Mouse (Mus musculus) hindbrain, embryonic 11.5 days (tissue): ENCODE data around the gene Cyth2. TPM values are rescaled to one million over a fixed set of nuclear protein-coding genes. Genes with fewer than 3 reads are reported as not detected.

Experiments used
- ATAC-seq: fragments of 200-750 bp; cut with Nextera tagmentation; 2 replicates; pipeline ENCODE4 v1.8.0; 2017; ENCODE audit warnings: mild to moderate bottlenecking, moderate TSS enrichment, moderate library complexity; ENCODE audit not compliant: low FRiP score
- DNase-seq: peaks from one replicate; pipeline ENCODE4 v3.0.0-alpha.2; 2015; ENCODE audit warnings: low spot score
- H3K27ac ChIP-seq: fragments of 300-500 bp; sonication (generic); 2 replicates; pipeline ENCODE4 v1.5.1; 2014; ENCODE audit warnings: mild to moderate bottlenecking, low read depth, low read length
- H3K27me3 ChIP-seq: fragments of 300-500 bp; sonication (generic); 2 replicates; pipeline ENCODE4 v1.6.1; 2014; ENCODE audit warnings: mild to moderate bottlenecking, low read length, moderate library complexity, mixed read lengths; ENCODE audit not compliant: control insufficient read depth, insufficient read depth
- H3K36me3 ChIP-seq: fragments of 300-500 bp; sonication (generic); 2 replicates; pipeline ENCODE4 v1.6.1; 2014; ENCODE audit warnings: mild to moderate bottlenecking, low read length, moderate library complexity, mixed read lengths; ENCODE audit not compliant: control insufficient read depth, insufficient read depth
- H3K4me1 ChIP-seq: fragments of 300-500 bp; sonication (generic); replicated peaks from 2 replicates; pipeline ENCODE4 v1.6.1; 2014; ENCODE audit warnings: low read length, mixed read lengths; ENCODE audit not compliant: control insufficient read depth, insufficient read depth
- H3K4me2 ChIP-seq: fragments of 300-500 bp; sonication (generic); replicated peaks from 2 replicates; pipeline ENCODE4 v1.6.1; 2014; ENCODE audit warnings: mild to moderate bottlenecking, low read depth, low read length
- H3K4me3 ChIP-seq: fragments of 300-500 bp; sonication (generic); 2 replicates; pipeline ENCODE4 v1.5.1; 2014; ENCODE audit warnings: low read depth, low read length
- H3K9ac ChIP-seq: fragments of 300-500 bp; sonication (generic); 2 replicates; pipeline ENCODE4 v1.6.1; 2014; ENCODE audit warnings: low read depth, low read length
- H3K9me3 ChIP-seq: fragments of 300-500 bp; sonication (generic); 2 replicates; pipeline ENCODE4 v1.6.1; 2016; ENCODE audit warnings: low read length; ENCODE audit not compliant: control insufficient read depth
- WGBS: fragments of 180-500 bp; shearing (Covaris S2); extraction: QIAGEN DNeasy Blood & Tissue Kit; methylation state at CpG from one replicate; pipeline ENCODE4 v1.1.7; 2014; 5-methylcytosine and 5-hydroxymethylcytosine counted together
- polyA plus RNA-seq: library from polyadenylated mRNA; unstranded; fragments of >200 nt; fragmentation: Nextera tagmentation; extraction: Ambion mirVana; gene quantifications from 2 replicates; pipeline ENCODE4 v1.2.1, GENCODE M21; 2014

Cyth2 gene
- polyA plus RNA-seq, 1 experiment from 2014 or later = 211 TPM

DNA sequence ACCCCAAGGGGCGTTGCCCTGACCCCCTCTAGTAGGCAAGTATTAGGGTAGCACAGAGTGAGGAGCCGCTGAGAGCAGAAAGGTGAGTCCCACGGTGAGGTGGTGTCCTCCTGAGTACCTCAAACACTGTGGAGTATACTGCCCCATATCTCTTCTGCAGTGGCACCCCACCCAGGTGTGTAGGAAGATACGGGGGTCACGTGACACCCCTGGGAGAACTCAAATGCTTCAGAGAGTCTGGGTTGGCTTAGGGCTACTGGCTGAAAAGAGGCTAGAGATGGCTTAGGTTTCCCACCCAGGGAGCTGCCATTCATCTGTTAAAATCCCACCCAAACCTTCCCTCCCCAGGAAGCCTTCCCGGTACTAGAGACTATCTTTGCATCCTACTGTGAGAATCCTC lies 17.4 kb downstream of the Cyth2 start:
- H3K27ac ChIP-seq = no peak overlapping the region
- no peak for DNase-seq
- no peak overlapping the region for H3K9ac ChIP-seq
- WGBS = 40% methylated on average over 6 of the region's 6 CpGs
- no peak for ATAC-seq
- H3K4me2 ChIP-seq = 0 out of 2 replicates have a peak overlapping the region, but pooled peaks have one; percentile 63
- peaks cover 29% of the 10 kb centered on the region for H3K27me3 ChIP-seq
- H3K36me3 ChIP-seq = 0 out of 2 replicates have a peak, but pooled peaks cover 5% of the 10 kb centered on the region
- peaks cover 9% of the 10 kb centered on the region for H3K4me1 ChIP-seq
- no peaks in the 10 kb centered on the region for H3K9me3 ChIP-seq
- no peak overlapping the region for H3K4me3 ChIP-seq

DNA sequence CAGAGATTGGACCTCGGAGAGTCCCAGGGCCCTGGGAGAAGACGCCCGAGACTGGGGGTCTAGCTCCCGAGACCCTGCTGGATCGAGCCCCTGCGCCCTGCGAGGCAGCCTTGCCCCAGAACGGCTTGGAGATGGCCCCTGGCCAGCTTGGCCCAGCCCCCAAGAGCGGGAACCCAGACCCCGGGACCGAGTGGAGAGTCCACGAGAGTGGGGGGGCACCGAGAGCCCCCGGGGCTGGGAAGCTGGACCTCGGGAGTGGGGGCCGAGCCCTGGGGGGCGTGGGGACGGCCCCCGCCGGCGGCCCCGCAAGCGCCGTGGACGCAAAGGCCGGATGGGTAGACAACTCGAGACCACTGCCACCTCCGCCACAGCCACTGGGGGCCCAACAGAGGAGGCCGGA lies 19.4 kb downstream of the Cyth2 start:
- ATAC-seq = no peak
- no peak overlapping the region for H3K4me2 ChIP-seq
- H3K27ac ChIP-seq = no peak overlapping the region
- WGBS = 93% methylated on average over 24 of the region's 29 CpGs
- no peak for DNase-seq
- H3K4me3 ChIP-seq = no peak overlapping the region
- no peaks in the 10 kb centered on the region for H3K9me3 ChIP-seq
- peaks cover 7% of the 10 kb centered on the region; the same call in 1 of the 2 replicates for H3K36me3 ChIP-seq
- H3K9ac ChIP-seq = no peak overlapping the region
- peaks cover 9% of the 10 kb centered on the region for H3K4me1 ChIP-seq
- H3K27me3 ChIP-seq = peaks cover 27% of the 10 kb centered on the region

DNA sequence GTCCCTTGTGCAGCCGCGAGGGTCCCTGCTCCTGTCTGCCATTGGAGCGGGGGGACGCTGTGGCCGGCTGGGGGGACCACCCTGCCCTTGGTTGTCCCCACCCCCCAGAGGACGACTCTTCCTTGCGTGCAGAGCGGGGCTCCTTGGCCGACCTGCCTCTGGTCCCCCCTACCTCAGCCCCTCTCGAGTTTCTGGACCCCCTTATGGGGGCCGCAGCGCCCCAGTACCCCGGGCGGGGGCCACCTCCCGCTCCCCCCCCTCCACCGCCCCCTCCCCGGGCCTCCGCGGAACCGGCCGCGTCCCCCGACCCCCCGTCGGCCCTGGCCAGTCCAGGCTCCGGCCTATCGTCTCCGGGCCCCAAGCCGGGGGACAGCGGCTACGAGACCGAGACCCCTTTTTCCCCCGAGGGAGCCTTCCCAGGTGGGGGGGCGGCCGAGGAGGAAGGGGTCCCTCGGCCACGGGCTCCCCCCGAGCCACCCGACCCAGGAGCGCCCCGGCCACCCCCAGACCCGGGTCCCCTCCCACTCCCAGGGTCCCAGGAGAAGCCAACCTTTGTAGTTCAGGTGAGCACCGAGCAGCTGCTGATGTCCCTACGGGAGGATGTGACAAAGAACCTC lies 20.3 kb downstream of the Cyth2 start:
- peaks cover 9% of the 10 kb centered on the region for H3K4me1 ChIP-seq
- H3K36me3 ChIP-seq = peaks cover 16% of the 10 kb centered on the region
- no peak overlapping the region for H3K9ac ChIP-seq
- DNase-seq = no peak
- WGBS = 92% methylated on average over 28 of the region's 44 CpGs
- H3K27me3 ChIP-seq = peaks cover 25% of the 10 kb centered on the region
- no peaks in the 10 kb centered on the region for H3K9me3 ChIP-seq
- no peak overlapping the region for H3K4me3 ChIP-seq
- ATAC-seq = no peak
- H3K27ac ChIP-seq = no peak overlapping the region
- no peak overlapping the region for H3K4me2 ChIP-seq

DNA sequence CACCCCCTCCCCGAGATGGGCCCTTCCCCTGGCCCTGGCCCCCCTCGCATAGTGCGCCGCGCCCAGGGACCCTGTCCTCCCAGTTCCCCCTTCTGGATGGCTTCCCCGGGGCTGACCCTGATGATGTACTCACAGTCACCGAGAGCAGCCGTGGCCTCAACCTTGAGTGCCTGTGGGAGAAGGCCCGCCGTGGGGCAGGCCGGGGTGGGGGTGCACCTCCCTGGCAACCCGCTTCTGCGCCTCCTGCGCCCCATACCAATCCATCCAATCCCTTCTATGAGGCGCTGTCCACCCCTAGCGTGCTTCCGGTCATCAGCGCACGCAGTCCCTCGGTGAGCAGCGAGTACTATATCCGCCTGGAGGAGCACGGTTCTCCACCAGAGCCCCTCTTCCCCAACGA lies 21.1 kb downstream of the Cyth2 start:
- H3K4me1 ChIP-seq = peaks cover 4% of the 10 kb centered on the region
- ATAC-seq = no peak
- H3K4me3 ChIP-seq = no peak overlapping the region
- peaks cover 19% of the 10 kb centered on the region for H3K27me3 ChIP-seq
- H3K9ac ChIP-seq = no peak overlapping the region
- no peak for DNase-seq
- WGBS = 83% methylated on average over 20 of the region's 24 CpGs
- H3K4me2 ChIP-seq = no peak overlapping the region
- no peaks in the 10 kb centered on the region for H3K9me3 ChIP-seq
- H3K27ac ChIP-seq = no peak overlapping the region
- H3K36me3 ChIP-seq = peaks cover 16% of the 10 kb centered on the region

DNA sequence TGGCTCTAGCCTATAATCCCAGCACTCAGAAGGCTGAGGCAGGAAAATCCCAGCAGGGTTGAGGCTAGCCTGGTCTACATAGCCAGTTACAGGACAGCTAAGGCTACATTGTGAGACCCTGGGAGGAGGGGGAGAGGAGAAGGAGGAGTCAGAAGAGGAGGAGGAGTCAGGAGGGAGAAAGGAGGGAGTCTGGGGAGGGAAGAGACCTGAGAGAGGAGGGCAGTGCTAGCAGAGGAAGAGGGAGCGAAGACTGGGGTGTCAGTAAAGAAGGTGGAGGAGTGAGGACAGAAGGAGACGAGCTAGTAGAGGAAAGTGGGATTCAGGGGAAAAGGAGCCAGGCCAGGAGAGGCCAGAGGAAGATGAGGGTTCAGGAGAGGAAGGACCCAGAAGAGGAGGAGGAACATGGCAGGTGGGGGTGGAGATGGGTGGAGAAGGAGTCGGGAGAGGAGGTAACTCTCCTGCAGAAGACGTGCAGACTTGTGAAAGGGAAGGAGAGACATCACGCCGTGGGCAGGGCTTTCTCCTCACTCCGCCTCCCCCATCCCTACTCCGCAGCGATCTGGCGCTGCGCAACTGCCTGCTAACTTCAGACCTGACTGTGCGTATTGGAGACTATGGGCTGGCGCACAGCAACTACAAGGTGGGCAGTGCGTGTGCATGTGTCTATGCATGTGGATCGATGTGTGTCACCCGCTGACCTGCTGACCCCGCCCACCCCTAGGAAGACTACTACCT lies 22.5 kb downstream of the Cyth2 start:
- no peak for DNase-seq

DNA sequence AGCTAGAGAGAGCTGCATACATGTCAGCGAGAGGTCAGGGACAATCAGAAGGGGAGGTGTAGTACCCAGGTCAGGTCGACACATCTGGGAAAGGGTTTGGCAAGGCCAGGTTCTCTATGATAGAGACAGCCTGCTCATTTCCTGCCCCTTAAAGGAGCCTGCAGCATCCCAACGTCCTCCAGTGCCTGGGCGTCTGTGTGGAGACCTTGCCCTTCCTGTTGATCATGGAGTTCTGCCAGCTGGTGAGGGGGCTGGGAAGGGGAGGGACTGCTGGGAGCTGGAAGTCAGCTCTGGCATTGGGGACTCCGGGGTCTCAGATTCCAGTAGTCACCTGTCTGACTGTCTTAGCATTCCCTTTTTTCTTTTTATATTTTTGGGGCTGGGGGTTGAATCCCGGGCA lies 23.7 kb downstream of the Cyth2 start:
- WGBS = 89% methylated on average over 6 of the region's 6 CpGs
- H3K36me3 ChIP-seq = peaks cover 13% of the 10 kb centered on the region
- ATAC-seq = no peak

More for the DNA sequence above, 22.5 kb downstream of the Cyth2 start:
- Histone ChIP-seq H3K4me1 (no peaks in the 10 kb centered on the region), H3K27ac (no peak overlapping the region), H3K9me3 (no peaks in the 10 kb centered on the region), H3K36me3 (peaks cover 16% of the 10 kb centered on the region), H3K4me3 (no peak overlapping the region), H3K27me3 (peaks cover 6% of the 10 kb centered on the region), H3K9ac (no peak overlapping the region), H3K4me2 (no peak overlapping the region)
- ATAC-seq = no peak
- WGBS = 73% methylated on average over 17 of the region's 17 CpGs

DNA sequence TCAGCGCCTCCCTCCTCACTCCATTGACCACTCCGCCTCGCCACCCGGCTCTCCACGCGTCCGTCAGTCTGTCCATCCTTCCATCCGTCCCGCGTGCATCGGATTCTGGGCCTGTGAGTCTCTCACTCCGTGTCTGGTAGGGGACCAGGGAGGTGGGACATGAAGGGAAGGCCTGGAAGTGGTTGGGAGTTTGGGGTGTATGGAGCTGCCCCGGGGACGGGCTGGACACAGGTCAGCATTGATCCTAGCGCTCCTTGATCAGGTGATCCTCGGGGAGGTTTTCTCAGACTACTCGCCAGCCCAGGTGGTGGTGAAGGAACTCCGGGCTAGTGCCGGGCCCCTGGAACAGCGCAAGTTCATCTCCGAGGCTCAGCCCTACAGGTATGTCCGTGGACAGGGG lies 26.7 kb downstream of the Cyth2 start:
- Histone ChIP-seq H3K9ac (no peak overlapping the region), H3K4me2 (no peak overlapping the region; the same call in 1 of the 2 replicates), H3K9me3 (no peaks in the 10 kb centered on the region), H3K36me3 (peaks cover 11% of the 10 kb centered on the region), H3K27ac (no peak overlapping the region), H3K27me3 (no peaks in the 10 kb centered on the region), H3K4me1 (peaks cover 6% of the 10 kb centered on the region; the same call in 1 of the 2 replicates), H3K4me3 (no peak overlapping the region; the same call in 1 of the 2 replicates)
- DNase-seq (no peak), ATAC-seq (no peak)
- 85% methylated on average over 22 of the region's 22 CpGs for WGBS

More for the DNA sequence above, 23.7 kb downstream of the Cyth2 start:
- H3K9me3 ChIP-seq = no peaks in the 10 kb centered on the region
- H3K4me2 ChIP-seq = no peak overlapping the region
- no peak for DNase-seq
- H3K27ac ChIP-seq = no peak overlapping the region
- H3K9ac ChIP-seq = no peak overlapping the region
- H3K4me1 ChIP-seq = 0 out of 2 replicates have a peak, but pooled peaks cover 3% of the 10 kb centered on the region
- H3K27me3 ChIP-seq = peaks cover 2% of the 10 kb centered on the region
- H3K4me3 ChIP-seq = no peak overlapping the region

DNA sequence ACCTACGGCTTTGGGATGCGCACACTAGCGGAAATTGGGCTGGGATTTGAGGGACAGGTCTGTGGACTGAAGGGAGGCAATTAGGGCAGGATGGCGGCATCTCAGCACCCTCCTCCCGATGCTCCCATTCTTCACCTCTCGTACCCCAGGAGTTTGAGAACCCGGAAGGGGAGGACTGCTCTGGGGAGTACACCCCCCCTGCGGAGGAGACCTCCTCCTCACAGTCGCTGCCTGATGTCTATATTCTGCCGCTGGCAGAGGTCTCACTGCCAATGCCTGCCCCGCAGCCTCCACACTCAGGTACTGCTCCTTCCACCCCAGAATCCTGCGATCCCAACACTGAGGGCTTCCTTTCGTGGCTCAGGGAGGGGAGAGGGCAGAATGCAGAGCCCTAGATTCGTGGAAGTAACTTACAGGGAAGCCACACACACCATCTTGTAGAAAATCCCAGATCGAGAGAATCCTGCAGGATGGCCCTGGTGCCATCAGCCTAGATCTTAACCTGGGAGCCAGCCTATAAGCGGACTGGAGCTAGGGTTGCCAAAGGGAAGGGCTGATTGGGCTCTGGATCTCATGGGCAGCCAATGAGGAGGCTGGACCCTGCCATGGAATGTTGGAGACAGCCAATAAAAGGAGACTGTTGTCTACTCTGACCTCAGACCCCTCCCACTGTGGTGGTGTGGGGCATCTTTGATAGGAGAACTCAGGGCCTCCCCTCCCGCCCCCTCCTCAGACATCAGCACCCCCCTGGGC lies 27.5 kb downstream of the Cyth2 start:
- peaks cover 6% of the 10 kb centered on the region; the same call in 1 of the 2 replicates for H3K4me1 ChIP-seq
- H3K4me3 ChIP-seq = peak overlapping the region; percentile 77
- ATAC-seq = peak; percentile 26
- H3K4me2 ChIP-seq = peak overlapping the region; percentile 79
- DNase-seq = peak; percentile 59
- H3K27me3 ChIP-seq = no peaks in the 10 kb centered on the region
- WGBS = 5% methylated on average over 17 of the region's 17 CpGs
- peak overlapping the region; percentile 39; the same call in 1 of the 2 replicates for H3K27ac ChIP-seq
- H3K9me3 ChIP-seq = no peaks in the 10 kb centered on the region
- H3K9ac ChIP-seq = peak overlapping the region; percentile 86; the same call in 1 of the 2 replicates
- peaks cover 11% of the 10 kb centered on the region for H3K36me3 ChIP-seq
